Mouse (Mus musculus): ENCODE measurements around the gene Aff1. TPM values are rescaled to one million over a fixed set of nuclear protein-coding genes. Genes with fewer than 3 reads are reported as not detected.

Gene Aff1
- 12.0 and 13.6 TPM in 2 replicates for polyA plus RNA-seq (2012; ENCODE audit: insufficient read depth, low replicate concordance)

- H3K4me3 ChIP-seq (replicated peaks) = peak within 1 kb of the TSS; percentile 92
- no peaks in the 10 kb centered on the region for H3K27me3 ChIP-seq (replicated peaks)
- H3K9me3 ChIP-seq = no peaks in the 10 kb centered on the region
- no peaks in the 10 kb centered on the region for H3K36me3 ChIP-seq (replicated peaks; ENCODE audit: low read length)
- TF ChIP-seq GATA1 (IDR thresholded peaks at IDR 0.05; ENCODE audit: borderline replicate concordance, low read length) (no peak), FLI1 (IDR thresholded peaks at IDR 0.05; ENCODE audit: low read length) (no peak)
- H3K4me1 ChIP-seq = peaks cover 25% of the 10 kb centered on the region
Observed at GRCm38 (mm10) chr5:103691624-103692530, at the start of gene Aff1. Gene Aff1 (plus strand): TSS chr5:103692374.

GRCm38 (mm10) chr5:103644167-103644566 is 48.0 kb upstream of the Aff1 start:
- Histone ChIP-seq H3K9me3 (no peaks in the 10 kb centered on the region), H3K27me3 (replicated peaks) (peaks cover 3% of the 10 kb centered on the region), H3K4me3 (replicated peaks) (peak overlapping the region; percentile 62), H3K36me3 (replicated peaks; ENCODE audit: low read length) (no peaks in the 10 kb centered on the region), H3K4me1 (peaks cover 31% of the 10 kb centered on the region)
- TF ChIP-seq FLI1 (IDR thresholded peaks at IDR 0.05; ENCODE audit: low read length) (no peak), GATA1 (IDR thresholded peaks at IDR 0.05; ENCODE audit: borderline replicate concordance, low read length) (no peak)

- H3K9me3 ChIP-seq = peaks cover 3% of the 10 kb centered on the region; the same call in 1 of the 2 replicates
- TF ChIP-seq FLI1 (IDR thresholded peaks at IDR 0.05; ENCODE audit: low read length) = no peak
- no peak for TF ChIP-seq GATA1 (IDR thresholded peaks at IDR 0.05; ENCODE audit: borderline replicate concordance, low read length)
- H3K27me3 ChIP-seq (replicated peaks) = no peaks in the 10 kb centered on the region
- H3K4me3 ChIP-seq (replicated peaks) = no peak overlapping the region
- H3K4me1 ChIP-seq = peaks cover 27% of the 10 kb centered on the region
- no peaks in the 10 kb centered on the region for H3K36me3 ChIP-seq (replicated peaks; ENCODE audit: low read length)
Observed at GRCm38 (mm10) chr5:103647320-103647719, 44.9 kb upstream of the Aff1 start.

GRCm38 (mm10) chr5:103654225-103654624 is 37.9 kb upstream of the Aff1 start:
- H3K9me3 ChIP-seq = peaks cover 5% of the 10 kb centered on the region; the same call in 1 of the 2 replicates
- H3K4me3 ChIP-seq (replicated peaks) = no peak overlapping the region
- no peaks in the 10 kb centered on the region for H3K36me3 ChIP-seq (replicated peaks; ENCODE audit: low read length)
- peaks cover 19% of the 10 kb centered on the region for H3K27me3 ChIP-seq (replicated peaks)
- TF ChIP-seq GATA1 (IDR thresholded peaks at IDR 0.05; ENCODE audit: borderline replicate concordance, low read length) = no peak
- no peak for TF ChIP-seq FLI1 (IDR thresholded peaks at IDR 0.05; ENCODE audit: low read length)
- H3K4me1 ChIP-seq = peaks cover 24% of the 10 kb centered on the region

GRCm38 (mm10) chr5:103654780-103655179 is 37.4 kb upstream of the Aff1 start:
- Histone ChIP-seq H3K4me1 (peaks cover 24% of the 10 kb centered on the region), H3K36me3 (replicated peaks; ENCODE audit: low read length) (no peaks in the 10 kb centered on the region), H3K9me3 (peaks cover 5% of the 10 kb centered on the region; the same call in 1 of the 2 replicates), H3K4me3 (replicated peaks) (peak overlapping the region; percentile 93), H3K27me3 (replicated peaks) (peaks cover 19% of the 10 kb centered on the region)
- TF ChIP-seq FLI1 (IDR thresholded peaks at IDR 0.05; ENCODE audit: low read length) = no peak
- TF ChIP-seq GATA1 (IDR thresholded peaks at IDR 0.05; ENCODE audit: borderline replicate concordance, low read length) = no peak

- no peaks in the 10 kb centered on the region for H3K36me3 ChIP-seq (replicated peaks; ENCODE audit: low read length)
- H3K4me1 ChIP-seq = peaks cover 24% of the 10 kb centered on the region
- H3K27me3 ChIP-seq (replicated peaks) = peaks cover 20% of the 10 kb centered on the region
- TF ChIP-seq GATA1 (IDR thresholded peaks at IDR 0.05; ENCODE audit: borderline replicate concordance, low read length) (no peak), FLI1 (IDR thresholded peaks at IDR 0.05; ENCODE audit: low read length) (no peak)
- peaks cover 5% of the 10 kb centered on the region; the same call in 1 of the 2 replicates for H3K9me3 ChIP-seq
- H3K4me3 ChIP-seq (replicated peaks) = peak within 1 kb of the TSS; percentile 93
Observed at GRCm38 (mm10) chr5:103655346-103656118, 36.6 kb upstream of the Aff1 start, which contains the start of gene 1700016H13Rik. Gene 1700016H13Rik (minus strand): TSS chr5:103656010.

GRCm38 (mm10) chr5:103658921-103659320 is 33.3 kb upstream of the Aff1 start:
- H3K36me3 ChIP-seq (replicated peaks; ENCODE audit: low read length) = no peaks in the 10 kb centered on the region
- H3K9me3 ChIP-seq = peaks cover 3% of the 10 kb centered on the region; the same call in 1 of the 2 replicates
- no peak for TF ChIP-seq GATA1 (IDR thresholded peaks at IDR 0.05; ENCODE audit: borderline replicate concordance, low read length)
- no peak for TF ChIP-seq FLI1 (IDR thresholded peaks at IDR 0.05; ENCODE audit: low read length)
- H3K4me3 ChIP-seq (replicated peaks) = no peak overlapping the region
- H3K4me1 ChIP-seq = peaks cover 20% of the 10 kb centered on the region
- peaks cover 26% of the 10 kb centered on the region for H3K27me3 ChIP-seq (replicated peaks)

GRCm38 (mm10) chr5:103659571-103659970 is 32.6 kb upstream of the Aff1 start:
- Histone ChIP-seq H3K27me3 (replicated peaks) (peaks cover 23% of the 10 kb centered on the region), H3K9me3 (peaks cover 3% of the 10 kb centered on the region; the same call in 1 of the 2 replicates), H3K4me3 (replicated peaks) (no peak overlapping the region), H3K36me3 (replicated peaks; ENCODE audit: low read length) (no peaks in the 10 kb centered on the region), H3K4me1 (peaks cover 20% of the 10 kb centered on the region)
- no peak for TF ChIP-seq FLI1 (IDR thresholded peaks at IDR 0.05; ENCODE audit: low read length)
- no peak for TF ChIP-seq GATA1 (IDR thresholded peaks at IDR 0.05; ENCODE audit: borderline replicate concordance, low read length)

- H3K27me3 ChIP-seq (replicated peaks) = peaks cover 20% of the 10 kb centered on the region
- H3K9me3 ChIP-seq = no peaks in the 10 kb centered on the region
- 0 out of 2 replicates have a peak, but pooled peaks cover 7% of the 10 kb centered on the region for H3K4me1 ChIP-seq
- H3K4me3 ChIP-seq (replicated peaks) = no peak overlapping the region
- TF ChIP-seq GATA1 (IDR thresholded peaks at IDR 0.05; ENCODE audit: borderline replicate concordance, low read length) = no peak
- no peak for TF ChIP-seq FLI1 (IDR thresholded peaks at IDR 0.05; ENCODE audit: low read length)
- no peaks in the 10 kb centered on the region for H3K36me3 ChIP-seq (replicated peaks; ENCODE audit: low read length)
Observed at GRCm38 (mm10) chr5:103664932-103665331, 27.2 kb upstream of the Aff1 start.

Measured in megakaryocyte, embryonic 14.5 days (primary cell).